Mouse (Mus musculus) erythroblast, embryonic 14.5 days (primary cell): ENCODE results near the gene Dap.

Experiments
- GATA1 ChIP-seq: IDR thresholded peaks from 2 replicates; pipeline ENCODE4 v1.6.1; 2012; ENCODE audit warnings: low read length, inconsistent platforms, mixed read lengths
- TAL1 ChIP-seq: IDR thresholded peaks from 3 replicates; pipeline ENCODE4 v1.6.1; 2012; ENCODE audit warnings: low read length, inconsistent platforms, mixed read lengths

GRCm38 (mm10) chr15:31236549-31236907 lies 12.4 kb downstream of the Dap start:
- TF ChIP-seq GATA1 (no peak), TAL1 (no peak)
